Mouse (Mus musculus) C2C12 (cell line): Measurements from ENCODE around the gene Rbm14. TPM values are rescaled to one million over a fixed set of nuclear protein-coding genes. Genes with fewer than 3 reads are reported as not detected.

ENCODE experiments used
- H3K27me3 ChIP-seq: one replicate; pipeline ENCODE4 v1.6.1; 2011; ENCODE audit not compliant: control insufficient read depth, insufficient read depth, insufficient read length
- H3K36me3 ChIP-seq: one replicate; pipeline ENCODE4 v1.6.1; 2011; ENCODE audit not compliant: control insufficient read depth, insufficient read depth
- H3K4me3 ChIP-seq: one replicate; pipeline ENCODE4 v1.5.1; 2011; ENCODE audit warnings: mild to moderate bottlenecking, control low read depth; ENCODE audit not compliant: poor library complexity, insufficient read depth, severe bottlenecking
- H3K79me2 ChIP-seq: one replicate; pipeline ENCODE4 v1.6.1; 2011; ENCODE audit not compliant: control insufficient read depth, insufficient read depth
- H3K79me3 ChIP-seq: one replicate; pipeline ENCODE4 v1.6.1; 2011; ENCODE audit warnings: low read depth, control low read depth
- H3ac ChIP-seq: one replicate; pipeline ENCODE3; 2011; ENCODE audit warnings: low read depth; ENCODE audit not compliant: control insufficient read depth, insufficient read length
- CEBPB ChIP-seq: IDR thresholded peaks from one replicate; pipeline ENCODE4 v1.6.1; 2011; ENCODE audit warnings: low read depth, mild to moderate bottlenecking, control low read depth, moderate library complexity
- CTCF ChIP-seq: IDR thresholded peaks from one replicate; pipeline ENCODE4 v1.5.1; 2011; ENCODE audit not compliant: control insufficient read depth, insufficient read depth, insufficient read length
- FOSL1 ChIP-seq: IDR thresholded peaks from one replicate; pipeline ENCODE4 v1.8.0; 2011; ENCODE audit warnings: mild to moderate bottlenecking, low read length; ENCODE audit not compliant: poor library complexity, insufficient read depth, severe bottlenecking
- MAX ChIP-seq: IDR thresholded peaks from one replicate; pipeline ENCODE4 v1.6.1; 2011; ENCODE audit warnings: mild to moderate bottlenecking, control low read depth
- MYOD1 ChIP-seq: IDR thresholded peaks from one replicate; pipeline ENCODE4 v1.6.1; 2011; ENCODE audit warnings: low read depth; ENCODE audit not compliant: control insufficient read depth, insufficient read length
- USF1 ChIP-seq: IDR thresholded peaks from one replicate; pipeline ENCODE4 v1.6.1; 2011; ENCODE audit warnings: low read depth, mild to moderate bottlenecking, control low read depth, moderate library complexity
- polyA plus RNA-seq: library from polyadenylated mRNA; unstranded; fragments of >200 nt; fragmentation: generic; extraction: Trizol; gene quantifications from one replicate; pipeline ENCODE4 v1.2.1, GENCODE M21; 2012; ENCODE audit warnings: missing spikeins

Gene Rbm14
- polyA plus RNA-seq, 1 experiment = 95.2 TPM

DNA sequence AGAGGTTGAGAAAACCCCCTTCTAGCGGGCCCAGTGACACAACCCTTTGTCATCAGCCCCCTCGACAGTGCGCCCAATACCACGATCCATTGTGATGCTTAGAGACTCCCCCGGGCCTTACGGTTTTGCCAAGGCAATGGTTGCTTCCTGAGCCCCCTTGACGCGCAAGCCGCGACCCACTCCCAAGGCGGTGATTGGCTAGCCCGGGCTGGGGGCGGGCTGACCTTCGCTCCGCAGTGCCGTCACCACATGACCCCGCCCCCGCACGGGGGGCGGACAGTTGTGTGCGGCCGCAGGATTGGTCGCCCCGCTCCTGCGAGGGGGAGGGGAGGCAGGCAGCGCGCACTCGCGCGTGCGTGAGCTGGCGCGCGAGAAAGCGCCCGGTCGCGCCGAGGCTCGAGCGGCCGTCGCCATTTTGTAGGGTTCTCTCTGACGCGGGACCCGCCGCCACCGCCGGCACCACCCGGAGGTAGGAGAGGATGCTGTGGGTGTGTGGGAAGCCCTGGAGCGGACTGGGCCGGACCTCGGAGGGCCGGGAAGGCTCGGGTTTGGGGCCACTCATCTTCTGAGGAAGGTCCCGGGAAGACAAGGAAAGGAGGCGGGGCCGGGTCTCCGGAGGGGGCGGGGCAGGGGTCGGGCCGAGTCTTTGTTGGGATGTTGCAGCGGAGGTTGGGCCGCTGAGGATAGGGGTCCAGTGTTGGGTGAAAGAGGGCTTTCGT is 55.1 kb downstream of the Rbm14 start, which contains the start of gene Rbm4b:
Gene Rbm4b, plus strand, starts transcription at position 305 of the 719 bp plus-strand sequence.
- Histone ChIP-seq H3K4me3 (peak within 1 kb of the TSS; percentile 52), H3K79me2 (peaks cover 40% of the 10 kb centered on the region), H3ac (peak within 1 kb of the TSS; percentile 95), H3K36me3 (peaks cover 26% of the 10 kb centered on the region), H3K27me3 (no peaks in the 10 kb centered on the region), H3K79me3 (peaks cover 18% of the 10 kb centered on the region)
- peak; percentile 34 for TF ChIP-seq MAX
- TF ChIP-seq CEBPB = no peak
- TF ChIP-seq USF1 = peak; percentile 51
- TF ChIP-seq FOSL1 = no peak
- no peak for TF ChIP-seq CTCF
- TF ChIP-seq MYOD1 = no peak

DNA sequence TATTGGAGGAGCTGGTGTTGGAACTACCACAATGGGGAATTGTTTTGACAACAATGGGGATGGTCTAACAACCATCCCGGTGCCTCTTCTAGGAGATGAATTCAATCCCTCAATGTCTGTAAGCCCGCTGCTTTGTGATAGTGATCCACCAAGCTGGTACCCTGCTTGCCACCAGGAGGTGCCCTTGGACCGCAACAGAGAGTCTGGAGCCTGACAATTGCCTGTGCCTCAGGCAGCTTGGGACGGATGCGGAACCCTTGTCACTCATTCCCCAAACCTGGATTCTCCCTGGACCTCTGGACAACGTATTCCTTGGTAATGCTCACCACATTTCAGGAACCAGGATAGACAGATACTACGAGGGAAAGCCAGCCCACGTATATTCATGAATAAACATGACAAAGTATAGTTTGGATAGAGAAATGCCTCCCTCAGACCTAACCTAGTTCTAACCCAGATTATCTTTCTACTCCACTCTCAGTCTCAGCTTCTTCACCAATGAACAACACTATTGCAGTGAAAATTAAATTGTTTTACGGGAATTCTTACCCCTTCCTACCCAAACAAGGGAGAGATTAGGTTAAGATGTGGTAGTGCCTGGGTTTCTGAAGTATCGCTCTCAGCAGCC is 55.8 kb downstream of the Rbm14 start:
- Histone ChIP-seq H3K79me2 (peaks cover 33% of the 10 kb centered on the region), H3K79me3 (peaks cover 14% of the 10 kb centered on the region), H3K4me3 (peak overlapping the region; percentile 52), H3ac (peak overlapping the region; percentile 21), H3K27me3 (no peaks in the 10 kb centered on the region), H3K36me3 (peaks cover 26% of the 10 kb centered on the region)
- TF ChIP-seq MAX = peak; percentile 18
- no peak for TF ChIP-seq CEBPB
- TF ChIP-seq CTCF = peak; percentile 78

Other genes with a start within 250 kb of the Rbm14 start
- 40.8 TPM for gene Lrfn4, start 196.0 kb downstream of the Rbm14 start, polyA plus RNA-seq
- 56.9 TPM for gene Rce1, start 186.0 kb downstream of the Rbm14 start, polyA plus RNA-seq
- 0.96 TPM for gene Gm960, start 113.0 kb downstream of the Rbm14 start, polyA plus RNA-seq
- gene Sptbn2, start 100.5 kb downstream of the Rbm14 start, polyA plus RNA-seq = 0.15 TPM
- 8.8 TPM for gene Rbm4b, start 55.1 kb downstream of the Rbm14 start, polyA plus RNA-seq
- 43.8 TPM for gene Rbm4, start 17.7 kb downstream of the Rbm14 start, polyA plus RNA-seq
- 14.3 TPM for gene Gm21992, start within 50 bp of the Rbm14 start, polyA plus RNA-seq
- gene Ccs, start 27.7 kb upstream of the Rbm14 start, polyA plus RNA-seq = 36.6 TPM
- 0.02 TPM for gene Ccdc87, start 27.7 kb upstream of the Rbm14 start, polyA plus RNA-seq
- 1.2 TPM for gene Ctsf, start 43.5 kb upstream of the Rbm14 start, polyA plus RNA-seq
- 20.8 TPM for gene Actn3, start 66.3 kb upstream of the Rbm14 start, polyA plus RNA-seq
- gene Zdhhc24, start 67.0 kb upstream of the Rbm14 start, polyA plus RNA-seq = 5.4 TPM
- 2.2 TPM for gene Bbs1, start 95.0 kb upstream of the Rbm14 start, polyA plus RNA-seq
- gene Dpp3, start 116.7 kb upstream of the Rbm14 start, polyA plus RNA-seq = 68.2 TPM
- 1.3 TPM for gene Peli3, start 131.5 kb upstream of the Rbm14 start, polyA plus RNA-seq
- gene Mrpl11, start 150.5 kb upstream of the Rbm14 start, polyA plus RNA-seq = 100 TPM
- 0.60 TPM for gene Npas4, start 178.7 kb upstream of the Rbm14 start, polyA plus RNA-seq
- 8.9 TPM for gene Slc29a2, start 212.2 kb upstream of the Rbm14 start, polyA plus RNA-seq
- gene B4gat1, start 227.2 kb upstream of the Rbm14 start, polyA plus RNA-seq = 28.1 TPM
- 1.5 TPM for gene AC124502.3, start 227.3 kb upstream of the Rbm14 start, polyA plus RNA-seq
- gene Brms1, start 229.7 kb upstream of the Rbm14 start, polyA plus RNA-seq = 55.3 TPM
- gene Rin1, start 238.8 kb upstream of the Rbm14 start, polyA plus RNA-seq = 48.9 TPM